14 mouse cellular contexts compared by ENCODE assay signal in genomic region chr11:57194746-57195145, GRCm38 (mm10).
"Had no signal": no experiment of that assay in that cellular context is flagged by ENCODE, and none has a peak within 500 bp of the region (broad histone marks: within the 10 kb centered on the region; RNA-seq: fewer than 3 reads in every experiment).

No protein-coding gene starts in this region.

- H3K36me3 ChIP-seq: intestine, embryonic 15.5 days; limb, embryonic 10.5 days; liver, embryonic 15.5 days; neural tube, embryonic 12.5 days had no signal

- H3K27me3 ChIP-seq: intestine, embryonic 15.5 days; liver, embryonic 15.5 days; neural tube, embryonic 12.5 days had no signal

- H3K4me1 ChIP-seq: intestine, embryonic 15.5 days; limb, embryonic 10.5 days; liver, embryonic 15.5 days had no signal

- H3K9me3 ChIP-seq: intestine, embryonic 15.5 days; limb, embryonic 10.5 days; liver, embryonic 15.5 days; neural tube, embryonic 12.5 days had no signal

- H3K27ac ChIP-seq: intestine, embryonic 15.5 days; limb, embryonic 10.5 days; liver, embryonic 15.5 days; neural tube, embryonic 12.5 days had no signal

- H3K4me3 ChIP-seq: intestine, embryonic 15.5 days; limb, embryonic 10.5 days; liver, embryonic 15.5 days; neural tube, embryonic 12.5 days had no signal

- ATAC-seq: intestine, embryonic 15.5 days; lung, postnatal 0 days had no signal

- DNase-seq: kidney, adult 18-20 months; kidney, postnatal 10 days; kidney, postnatal 4 days; lung, adult 2 months; lung, postnatal 36 days; midbrain, embryonic 14.5 days; right cerebral cortex, postnatal 25 days; thymus, adult 2 months; thymus, postnatal 25 days had no signal
